Mouse (Mus musculus): ENCODE results near the gene Slc7a1.

Gene Slc7a1

GRCm38 (mm10) chr5:148389007-148389970 lies 10.4 kb downstream of the Slc7a1 start:
- DNase-seq (ENCODE audit: low spot score), result no peak

DNA sequence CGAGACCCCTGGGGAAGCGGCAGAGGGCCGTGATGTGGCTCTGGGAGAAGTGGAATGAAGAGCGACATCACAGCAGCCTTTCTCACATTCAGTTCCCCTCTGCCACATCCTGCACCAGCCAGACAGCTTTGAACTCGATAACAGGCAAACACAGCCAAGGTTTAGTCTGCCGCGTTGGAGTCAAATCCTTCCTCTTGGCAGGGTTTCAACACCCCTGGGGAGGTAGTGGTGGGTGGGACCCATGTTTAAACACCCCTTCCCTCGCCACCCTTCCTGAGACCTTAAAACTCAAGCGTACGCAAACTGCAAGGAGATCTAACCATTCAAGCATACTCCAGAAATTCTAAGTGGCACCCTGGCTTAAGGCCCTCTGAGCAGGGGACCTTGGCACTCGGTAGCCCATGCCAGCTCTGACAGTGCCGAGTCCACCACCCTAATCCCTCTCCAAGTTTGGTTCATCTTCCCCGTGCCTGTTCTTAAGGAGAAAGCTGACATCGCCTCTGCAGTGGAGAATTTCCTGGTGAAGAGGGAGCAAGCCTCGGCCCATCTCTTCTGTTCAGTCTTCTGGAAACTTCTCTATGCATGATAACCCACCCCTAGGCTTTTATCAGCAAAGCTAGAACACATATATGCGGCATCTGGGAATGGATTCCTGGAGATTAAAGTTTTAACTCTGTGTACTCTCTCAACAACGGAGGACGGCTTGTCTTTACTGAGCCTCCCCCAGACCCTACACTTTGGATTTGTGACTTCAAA lies 11.3 kb downstream of the Slc7a1 start:
- DNase-seq (ENCODE audit: low spot score), result no peak

DNA sequence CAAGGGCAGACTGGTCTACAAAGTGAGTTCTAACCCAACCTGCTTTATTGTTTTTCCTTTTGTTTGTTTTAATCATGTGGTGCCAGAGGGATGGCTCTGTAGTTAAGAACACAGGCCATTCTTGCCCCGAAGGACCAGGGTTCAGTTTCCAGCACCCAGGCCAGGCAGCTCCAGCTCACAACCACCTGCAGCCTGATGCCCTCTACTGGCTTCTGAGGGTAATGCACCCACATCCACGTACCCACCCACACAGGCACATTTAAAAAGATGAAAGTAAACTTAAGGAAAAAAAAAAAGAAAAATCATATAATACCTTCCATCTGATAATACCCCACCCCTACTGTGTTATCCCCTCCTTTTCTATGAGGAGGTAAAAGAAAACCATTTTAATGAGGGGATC lies 11.9 kb downstream of the Slc7a1 start:
- DNase-seq (ENCODE audit: low spot score), result no peak

DNA sequence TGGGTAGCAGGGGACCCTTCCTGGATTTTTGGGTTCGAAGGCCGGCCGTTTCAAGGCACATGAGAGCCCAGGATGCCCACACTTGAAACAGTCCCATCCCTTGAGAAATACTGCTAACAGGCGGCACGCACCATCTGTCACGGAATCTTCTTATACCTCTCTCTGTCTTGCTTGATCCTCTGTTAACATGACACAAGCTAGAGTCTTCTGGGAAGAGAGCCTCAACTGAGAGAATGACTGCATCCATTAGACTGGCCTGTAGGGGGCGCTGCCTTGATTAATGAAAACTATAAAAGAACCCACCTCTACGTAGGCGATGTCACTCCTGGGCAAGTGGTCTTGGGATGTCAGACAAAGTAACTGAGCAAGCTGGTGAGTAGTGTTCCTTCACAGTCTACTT lies 13.2 kb downstream of the Slc7a1 start:
- no peak for DNase-seq (ENCODE audit: low spot score)

- DNase-seq (ENCODE audit: low spot score), result no peak
These were observed 15.1 kb downstream of the Slc7a1 start for GRCm38 (mm10) chr5:148384501-148385055.

GRCm38 (mm10) chr5:148383841-148384500 lies 15.7 kb downstream of the Slc7a1 start:
- no peak for DNase-seq (ENCODE audit: low spot score)

- DNase-seq (ENCODE audit: low spot score), result no peak
These were observed 18.6 kb downstream of the Slc7a1 start for GRCm38 (mm10) chr5:148381083-148381482.

DNA sequence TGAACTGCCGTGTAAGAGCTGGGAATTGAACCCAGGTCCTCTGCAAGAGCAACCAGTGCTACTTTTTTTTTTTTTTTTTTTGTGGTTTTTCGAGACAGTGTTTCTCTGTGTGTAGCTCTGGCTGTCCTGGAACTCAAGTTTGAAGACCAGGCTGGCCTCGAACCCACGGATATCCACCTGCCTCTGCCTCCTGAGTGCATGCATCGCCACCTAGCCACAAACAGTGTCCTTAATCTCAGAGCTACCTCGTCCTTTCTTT lies 19.5 kb downstream of the Slc7a1 start:
- DNase-seq (ENCODE audit: low spot score), result no peak

GRCm38 (mm10) chr5:148379455-148380245 lies 20.1 kb downstream of the Slc7a1 start:
- DNase-seq (ENCODE audit: low spot score), result no peak

- DNase-seq (ENCODE audit: low spot score), result no peak
These were observed 21.0 kb downstream of the Slc7a1 start for GRCm38 (mm10) chr5:148378707-148379106.

- no peak for DNase-seq (ENCODE audit: low spot score)
These were observed 21.5 kb downstream of the Slc7a1 start for GRCm38 (mm10) chr5:148378232-148378508.

GRCm38 (mm10) chr5:148377439-148378231 lies 22.1 kb downstream of the Slc7a1 start:
- no peak for DNase-seq (ENCODE audit: low spot score)

DNA sequence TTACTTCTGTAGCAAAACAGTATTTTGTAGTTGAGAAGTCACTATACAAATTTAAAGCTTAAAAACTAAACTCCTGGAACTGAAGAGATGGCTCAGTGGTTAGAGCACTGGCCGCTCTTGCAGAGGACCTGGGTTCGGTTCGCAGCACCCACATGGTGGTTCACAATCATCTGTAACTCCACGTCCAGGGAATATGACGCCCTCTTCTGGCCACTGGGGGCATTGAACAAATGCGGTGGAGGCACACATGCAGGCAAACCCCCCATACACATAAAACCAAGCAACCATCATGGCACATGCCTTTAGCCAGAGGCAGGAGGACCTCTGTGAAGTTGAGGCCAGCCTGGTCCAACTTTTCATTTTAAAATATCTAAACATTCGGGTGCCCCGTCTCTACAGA lies 23.3 kb downstream of the Slc7a1 start:
- DNase-seq (ENCODE audit: low spot score), result no peak

GRCm38 (mm10) chr5:148375480-148375879 lies 24.2 kb downstream of the Slc7a1 start:
- no peak for DNase-seq (ENCODE audit: low spot score)

DNA sequence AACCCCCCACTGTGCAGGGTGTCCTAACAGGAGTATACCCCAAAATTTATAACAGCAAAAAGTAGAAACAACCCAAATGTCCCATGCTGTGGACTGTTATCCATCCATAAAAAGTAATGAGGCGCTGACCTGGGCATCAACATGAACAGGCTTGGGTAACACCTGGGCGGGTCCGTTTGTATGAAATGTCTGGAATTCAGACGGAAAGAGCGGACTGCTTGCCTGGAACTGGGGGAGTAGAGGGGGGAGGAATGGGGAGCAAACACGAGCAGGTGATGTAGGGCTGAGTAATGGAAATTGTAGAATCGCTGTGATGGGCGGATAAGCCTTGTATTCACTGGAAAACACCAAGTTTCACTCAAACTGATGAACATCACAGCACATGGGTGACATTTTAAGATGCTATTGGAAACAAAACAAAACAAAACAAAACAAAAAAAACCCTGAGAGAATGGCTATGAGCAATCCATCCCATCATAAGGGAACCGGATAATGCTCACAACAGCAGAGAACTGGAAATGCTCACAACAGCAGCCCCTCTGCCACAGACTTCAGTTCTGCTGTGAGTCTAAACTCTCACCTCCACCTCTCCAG lies 26.5 kb downstream of the Slc7a1 start:
- no peak for DNase-seq (ENCODE audit: low spot score)

DNA sequence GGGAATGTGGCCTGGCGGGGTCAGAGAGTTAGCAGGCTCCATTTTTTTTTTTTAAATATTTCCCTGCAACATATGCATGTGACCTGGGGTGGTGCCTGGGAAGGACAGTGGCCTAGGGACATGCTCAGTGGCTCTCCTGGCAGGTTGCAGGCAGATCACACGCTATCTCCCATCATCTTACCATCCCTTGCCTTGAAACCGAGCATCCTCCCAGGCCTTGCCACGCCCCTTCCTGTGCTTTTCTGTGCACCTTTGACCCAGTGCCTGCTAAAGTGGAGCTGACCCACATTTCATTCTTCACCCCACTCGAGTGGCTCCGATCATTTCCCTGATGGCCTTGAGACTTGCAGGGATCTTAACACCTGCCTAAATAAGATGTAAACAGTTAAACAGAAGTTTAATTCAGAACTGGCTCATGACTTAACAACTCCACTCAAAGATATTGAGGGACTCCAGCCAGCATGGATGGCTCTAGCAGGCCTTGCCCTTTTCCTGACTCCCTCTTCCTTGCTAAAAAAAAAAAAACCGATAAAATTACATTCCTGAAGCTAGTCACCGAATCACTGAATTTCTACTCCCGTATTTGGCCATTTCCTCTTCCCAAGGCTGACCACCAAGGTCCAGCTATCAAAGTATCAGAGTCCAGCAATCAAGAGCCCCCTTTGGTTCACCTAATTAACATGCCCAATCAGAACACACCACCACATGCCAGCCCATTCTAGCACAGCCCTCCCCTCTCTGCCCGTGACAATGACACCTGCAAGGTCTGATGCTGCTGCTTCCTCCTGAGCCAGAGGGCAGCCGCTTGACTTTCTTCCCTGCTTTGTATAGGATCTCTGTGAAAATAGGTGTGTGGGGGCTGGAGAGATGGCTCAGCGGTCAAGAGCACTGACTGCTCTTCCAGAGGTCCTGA lies 27.4 kb downstream of the Slc7a1 start:
- no peak for DNase-seq (ENCODE audit: low spot score)

DNA sequence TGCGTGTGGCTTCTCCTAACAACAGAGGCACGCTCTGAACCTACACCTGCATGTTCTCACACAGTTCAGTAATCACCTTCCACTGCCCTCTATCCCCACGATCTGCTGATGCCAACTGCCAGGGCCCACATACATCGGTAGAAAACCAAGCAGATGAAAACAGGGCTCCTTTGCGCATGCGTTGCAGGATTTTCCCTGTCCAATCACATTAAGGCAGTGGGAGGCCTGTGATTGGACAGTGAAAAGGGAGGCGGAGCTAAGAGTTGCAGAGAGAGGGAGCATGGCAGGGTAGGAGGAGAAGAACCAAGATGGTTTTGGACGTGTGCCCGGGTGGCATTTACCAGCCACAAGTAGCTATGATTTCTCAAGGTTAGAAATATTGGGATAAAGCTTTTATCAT lies 28.3 kb downstream of the Slc7a1 start:
- DNase-seq (ENCODE audit: low spot score), result no peak

DNA sequence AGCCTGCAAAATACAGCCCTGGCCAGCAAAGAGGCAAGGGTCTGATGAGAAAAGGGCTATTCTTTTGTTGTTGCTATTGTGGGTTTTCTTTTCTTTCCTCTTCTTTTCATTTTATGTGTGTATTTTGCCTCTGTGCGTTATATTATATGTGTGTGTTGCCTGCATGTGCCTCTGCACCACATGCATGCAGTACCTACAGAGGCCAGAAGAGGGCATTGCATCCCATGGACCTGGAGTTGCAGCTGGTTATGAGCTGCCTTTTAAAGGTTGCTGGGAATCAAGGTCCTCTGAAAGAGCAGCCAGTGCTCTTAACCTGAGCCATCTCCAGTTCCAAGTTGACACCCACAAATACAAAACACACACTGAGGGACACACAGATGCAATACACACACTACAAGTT lies 29.1 kb downstream of the Slc7a1 start:
- DNase-seq (ENCODE audit: low spot score), result no peak

GRCm38 (mm10) chr5:148369178-148369577 lies 30.5 kb downstream of the Slc7a1 start:
- DNase-seq (ENCODE audit: low spot score), result no peak

GRCm38 (mm10) chr5:148367816-148368215 lies 31.9 kb downstream of the Slc7a1 start:
- DNase-seq (ENCODE audit: low spot score), result no peak

Data from left cerebral cortex, adult 11 months (tissue).